Mouse (Mus musculus) lung, postnatal 4 days (tissue): ENCODE measurements around the gene Olfr1098.

Experiments used
- DNase-seq, 2 experiments: peaks; one replicate each; pipeline ENCODE4 v3.0.0; 2021

Gene Olfr1098

GRCm38 (mm10) chr2:86924445-86924844, at the start of gene Olfr1098:
Olfr1098 (minus strand) TSS chr2:86924545.
- DNase-seq = no peak

DNA sequence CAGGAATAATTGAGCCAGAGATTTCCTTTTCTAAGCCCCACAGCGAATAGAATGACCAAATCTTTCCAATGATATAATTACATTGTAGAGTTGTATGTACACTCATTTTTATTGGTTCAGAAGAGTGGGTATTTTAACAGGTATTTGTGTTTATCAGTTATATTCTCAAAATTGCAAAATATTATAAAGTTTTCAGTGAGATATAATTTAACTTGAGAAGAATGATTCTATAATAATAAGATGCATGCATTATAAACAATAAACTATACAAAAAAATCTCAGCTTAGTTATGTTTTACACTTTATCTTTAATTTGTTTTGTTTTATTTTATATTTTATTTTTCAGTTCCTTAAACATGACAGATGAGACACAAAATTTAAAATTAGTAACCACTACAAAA, 36.2 kb upstream of the Olfr1098 start, which contains the start of gene Olfr1099:
Gene Olfr1099, minus strand, starts transcription at position 101 of the 400 bp plus-strand sequence.
- DNase-seq = no peak

GRCm38 (mm10) chr2:86926557-86926956, 2.2 kb upstream of the Olfr1098 start:
- DNase-seq = no peak

- DNase-seq = no peak
Measured at GRCm38 (mm10) chr2:86905647-86906046, 18.7 kb downstream of the Olfr1098 start.

- DNase-seq = no peak
Measured at GRCm38 (mm10) chr2:86892116-86892515, 32.2 kb downstream of the Olfr1098 start, which contains the start of gene Olfr1097. Olfr1097 (minus strand) TSS chr2:86892216.

GRCm38 (mm10) chr2:86874702-86875101, 49.6 kb downstream of the Olfr1098 start, which contains the start of gene Gm13723:
Gm13723 (minus strand) TSS chr2:86874802.
- DNase-seq = no peak
